Mouse (Mus musculus) kidney, adult 11 months (tissue): Measurements from ENCODE around the gene Gm20721.
"Not testable (repeated sequence)": the region's sequence is repeated elsewhere in the genome, so short reads cannot be mapped to it uniquely, and the experiment has no call there.

Source experiments
- DNase-seq: peaks from one replicate; pipeline ENCODE4 v3.0.0; 2022

Gene Gm20721

DNA sequence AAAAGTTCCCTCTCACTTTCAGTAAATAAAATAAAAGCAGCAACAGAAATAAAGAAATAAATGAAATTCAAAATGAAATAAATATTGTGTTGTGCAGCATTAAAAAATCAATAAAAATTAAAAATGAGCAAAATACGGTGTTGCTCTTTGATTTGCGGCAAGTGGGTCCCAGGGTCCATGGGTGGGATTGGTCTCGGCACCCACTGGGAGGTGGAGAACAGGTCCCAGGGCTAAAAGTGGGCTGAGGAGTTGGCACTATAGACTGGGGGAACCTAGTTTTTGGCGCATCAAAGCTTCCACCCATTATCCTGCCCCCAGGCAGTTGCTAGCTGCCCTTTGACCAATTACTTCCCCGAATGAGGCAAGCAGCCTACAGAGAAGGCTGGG lies at the start of gene Gm20721:
TSS of gene Gm20721 (minus strand) at position 101 of the 387 bp plus-strand sequence.
- no peak for DNase-seq

DNA sequence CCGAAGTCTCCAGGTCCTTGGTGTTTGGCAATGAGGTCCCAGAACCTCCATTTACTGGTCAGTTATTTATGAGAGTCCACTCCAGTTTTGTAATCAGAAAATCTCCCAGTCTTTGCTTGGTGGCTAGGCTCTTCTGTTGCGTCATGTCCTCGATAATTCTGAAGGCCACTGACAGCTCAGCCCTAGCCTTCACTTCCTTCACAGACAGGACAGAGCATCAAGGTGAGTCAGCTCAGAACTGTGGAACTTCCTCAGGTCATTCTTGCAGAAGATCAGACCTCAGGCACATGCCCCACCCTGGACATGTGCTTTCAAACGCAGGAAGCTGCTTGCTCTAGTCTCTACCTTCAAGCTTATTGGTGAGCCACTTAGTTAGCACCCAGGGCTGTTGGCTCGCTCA lies 46.9 kb upstream of the Gm20721 start:
- DNase-seq = no peak

DNA sequence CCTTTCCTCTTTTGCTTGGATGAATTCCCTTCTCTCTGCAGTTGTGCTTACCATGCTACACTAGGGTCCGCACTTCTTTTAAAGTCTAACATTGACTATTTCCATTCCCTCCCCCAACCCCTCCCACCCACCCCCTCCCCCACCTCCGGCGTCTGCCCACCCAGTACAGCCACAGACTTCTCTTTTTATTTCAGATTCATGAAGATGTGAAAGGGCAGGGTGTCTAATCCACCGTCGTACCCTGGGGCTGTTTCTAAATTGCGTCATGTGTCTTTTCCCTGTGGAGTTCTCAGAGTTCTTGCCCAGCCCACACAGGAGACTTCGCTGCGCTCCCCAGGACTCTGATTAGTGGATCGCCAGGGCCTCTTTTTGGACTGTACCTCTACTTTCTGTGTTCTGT lies 46.0 kb upstream of the Gm20721 start:
- DNase-seq = no peak

DNA sequence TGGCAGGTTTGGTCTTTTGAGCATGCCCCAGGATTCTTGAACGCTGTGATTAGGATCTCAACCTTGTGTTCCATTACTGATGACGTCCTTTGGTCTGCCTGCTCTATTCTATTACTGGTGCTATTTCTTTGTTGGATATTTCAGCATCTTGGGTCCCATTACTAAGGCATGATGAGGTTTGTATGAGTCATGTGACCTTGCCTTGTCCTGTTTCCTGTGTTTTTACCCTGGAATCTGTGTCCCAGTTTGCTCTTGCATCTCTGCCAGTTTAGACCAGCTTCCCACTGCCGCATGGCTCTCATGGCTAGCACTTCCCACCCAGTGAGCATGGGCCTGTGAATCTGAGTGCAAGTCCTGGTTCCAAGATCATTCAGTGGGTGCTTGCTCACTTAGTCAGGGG lies 45.4 kb upstream of the Gm20721 start:
- DNase-seq = no peak

DNA sequence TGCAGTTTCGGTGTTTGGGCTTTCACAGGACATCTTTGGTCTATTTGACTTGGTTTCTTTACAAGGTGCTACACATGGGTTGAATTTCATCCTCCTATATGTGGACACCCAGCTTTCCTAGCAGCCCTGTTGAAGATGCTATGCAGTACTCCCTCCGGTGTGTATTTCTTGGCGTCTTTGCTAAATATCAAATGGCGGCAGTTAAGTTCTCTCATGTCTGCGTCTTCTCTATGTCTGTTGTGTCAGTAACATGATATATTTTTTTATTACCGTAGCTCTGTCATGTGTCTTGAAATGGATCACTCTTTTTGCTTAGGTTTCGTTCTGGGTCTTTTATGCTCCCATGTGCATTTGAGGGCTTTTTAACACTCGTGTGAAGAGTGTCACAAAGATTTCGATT lies 34.5 kb upstream of the Gm20721 start:
- no peak for DNase-seq

DNA sequence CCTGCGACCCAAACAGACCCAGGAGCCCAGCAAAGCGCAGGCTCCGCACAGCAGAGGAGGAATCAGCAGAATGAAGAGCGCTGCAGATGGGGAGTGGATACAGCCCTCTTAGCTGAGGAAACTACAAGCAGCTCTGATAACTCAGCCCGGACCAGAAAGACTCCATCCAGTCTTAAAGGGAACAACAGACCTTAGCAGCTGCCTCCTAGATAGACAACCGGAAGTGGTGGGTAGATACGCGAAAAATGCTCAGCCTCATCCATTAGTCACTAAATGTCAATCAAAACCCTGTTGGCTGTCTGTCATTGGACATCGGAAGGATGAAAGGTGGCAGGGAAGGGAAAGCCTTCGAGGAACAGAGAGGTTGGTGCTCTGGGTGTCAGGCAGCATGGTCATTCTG lies 20.1 kb upstream of the Gm20721 start:
- no peak for DNase-seq

DNA sequence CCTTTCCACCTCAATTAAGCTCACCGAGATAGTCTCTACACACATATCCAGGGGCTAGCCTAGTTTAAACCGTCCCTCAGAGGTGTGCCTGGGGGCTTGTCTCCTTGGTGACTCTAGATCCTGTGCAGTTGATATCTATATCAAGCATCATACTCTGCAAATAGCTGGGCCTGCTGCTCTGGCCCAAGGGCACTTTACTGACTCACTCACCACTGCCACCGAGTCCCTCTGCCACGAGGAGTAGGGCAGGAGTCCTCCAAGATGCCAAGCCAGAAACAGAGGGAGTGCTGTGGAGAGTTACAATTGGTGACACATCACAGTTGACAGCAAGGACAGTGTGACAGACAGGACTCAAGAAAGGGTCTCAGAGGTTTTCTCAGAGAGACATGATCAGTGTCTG lies 13.1 kb upstream of the Gm20721 start:
- DNase-seq = no peak

DNA sequence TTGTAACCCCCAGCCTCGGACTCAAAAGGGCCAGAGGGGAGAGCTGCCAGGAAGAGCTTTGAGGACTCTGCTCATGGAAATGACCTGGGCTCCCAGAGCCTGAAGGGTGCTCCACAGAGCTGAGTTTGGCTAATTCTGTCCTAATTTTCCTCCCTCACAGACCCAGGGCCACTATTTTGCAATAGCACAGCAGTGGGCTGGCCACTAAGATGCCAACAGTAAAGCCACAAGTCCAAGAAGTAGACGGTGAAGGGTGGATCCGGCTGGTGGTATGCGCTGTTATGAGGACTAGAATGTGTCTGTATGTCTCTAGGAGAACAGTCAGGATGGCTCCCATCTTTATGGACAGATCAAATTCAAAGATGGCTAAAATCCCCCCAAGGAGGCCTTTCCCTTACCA lies 12.0 kb upstream of the Gm20721 start:
- DNase-seq = no peak

DNA sequence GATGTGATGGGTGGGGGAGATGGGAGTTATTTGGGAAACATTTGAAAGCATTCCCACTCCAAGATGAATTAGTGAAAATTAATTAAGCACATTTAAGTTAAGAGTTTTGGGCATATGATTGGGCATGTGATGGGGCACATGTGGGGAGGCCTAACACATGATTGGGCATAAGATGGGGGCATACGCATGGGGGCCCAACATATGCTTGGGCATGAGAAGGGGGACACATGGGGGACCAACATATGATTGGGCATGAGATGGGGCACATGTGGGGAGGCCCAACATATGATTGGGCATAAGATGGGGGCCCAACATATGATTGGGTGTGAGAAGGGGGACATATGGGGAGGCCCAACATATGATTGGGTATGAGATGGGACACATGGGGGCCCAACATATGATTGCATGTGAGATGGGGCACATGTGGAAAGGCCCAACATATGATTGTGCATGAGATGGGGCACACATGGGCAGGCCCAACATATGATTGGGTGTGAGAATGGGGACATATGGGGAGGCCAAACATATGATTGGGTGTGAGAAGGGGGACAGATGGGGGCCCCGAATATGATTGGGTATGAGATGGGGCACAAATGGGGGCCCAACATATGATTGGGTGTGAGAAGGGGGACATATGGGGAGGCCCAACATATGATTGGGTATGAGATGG lies 622 bp upstream of the Gm20721 start:
- DNase-seq = not testable (repeated sequence)

DNA sequence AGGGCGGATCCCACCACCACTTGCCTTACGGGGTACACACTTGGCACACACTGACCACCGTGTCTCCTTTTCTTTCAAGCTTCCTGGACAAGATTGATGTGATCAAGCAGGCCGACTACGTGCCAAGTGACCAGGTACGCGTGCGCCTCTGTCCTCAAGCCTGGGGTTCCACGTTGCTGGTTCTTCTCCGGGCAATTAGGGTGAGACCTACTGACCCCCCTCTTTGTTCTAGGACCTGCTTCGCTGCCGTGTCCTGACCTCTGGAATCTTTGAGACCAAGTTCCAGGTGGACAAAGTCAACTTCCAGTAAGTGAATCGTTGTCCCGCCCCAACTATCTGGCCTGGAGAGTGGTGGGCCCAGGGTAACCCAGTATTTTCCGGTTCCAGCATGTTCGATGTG lies 1.5 kb downstream of the Gm20721 start:
- peak; percentile 38 for DNase-seq

DNA sequence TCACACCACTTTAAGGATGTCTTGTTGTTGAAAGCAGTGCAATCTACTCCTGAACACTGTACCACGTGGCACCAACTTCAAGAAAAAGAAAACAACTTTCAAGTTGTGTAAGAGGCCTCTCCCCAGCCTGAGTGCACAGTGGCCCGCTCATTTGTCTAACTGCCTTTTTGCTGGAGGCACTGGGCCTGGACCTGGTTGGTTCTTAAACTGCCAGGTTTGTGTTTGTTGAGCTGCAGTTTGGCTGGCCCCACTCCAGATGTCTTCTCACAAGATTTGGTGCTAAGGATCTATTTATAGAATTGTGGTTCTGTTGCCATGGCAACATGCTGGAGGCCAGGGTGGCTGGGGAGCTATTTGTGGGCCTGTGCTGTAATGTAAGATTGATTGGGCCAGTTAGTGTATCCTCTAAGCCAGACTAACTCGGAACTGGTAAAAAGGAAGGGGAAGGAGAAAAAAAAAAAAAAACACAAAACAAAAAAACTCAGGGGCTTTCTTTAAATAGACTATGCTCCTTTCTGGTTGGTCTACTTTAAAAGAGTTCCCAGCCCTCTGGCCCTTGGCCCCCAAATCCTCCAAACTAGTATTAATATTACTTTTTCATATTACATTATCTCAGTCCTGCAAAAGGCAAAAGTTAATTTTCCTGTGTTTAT lies 2.4 kb downstream of the Gm20721 start:
- peak; percentile 96 for DNase-seq

DNA sequence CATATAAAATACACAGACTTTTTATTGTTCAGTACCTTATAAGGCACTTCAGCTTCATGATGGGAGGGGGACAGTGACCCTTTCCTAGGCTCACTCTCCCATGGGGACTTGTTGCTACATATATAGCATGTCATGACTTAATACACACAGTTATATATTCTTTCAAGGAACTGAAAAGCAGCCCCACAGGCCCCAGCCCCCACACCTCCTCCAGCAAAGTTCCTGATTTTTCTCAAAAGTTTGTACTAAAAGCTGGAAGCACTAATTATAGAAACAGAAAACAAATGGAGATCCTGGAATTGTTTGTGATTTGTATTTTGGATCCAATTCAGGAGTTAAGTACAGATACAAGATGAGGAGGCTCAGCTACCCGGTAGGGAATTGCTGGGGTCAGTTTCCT lies 2.9 kb downstream of the Gm20721 start:
- DNase-seq = peak; percentile 33

DNA sequence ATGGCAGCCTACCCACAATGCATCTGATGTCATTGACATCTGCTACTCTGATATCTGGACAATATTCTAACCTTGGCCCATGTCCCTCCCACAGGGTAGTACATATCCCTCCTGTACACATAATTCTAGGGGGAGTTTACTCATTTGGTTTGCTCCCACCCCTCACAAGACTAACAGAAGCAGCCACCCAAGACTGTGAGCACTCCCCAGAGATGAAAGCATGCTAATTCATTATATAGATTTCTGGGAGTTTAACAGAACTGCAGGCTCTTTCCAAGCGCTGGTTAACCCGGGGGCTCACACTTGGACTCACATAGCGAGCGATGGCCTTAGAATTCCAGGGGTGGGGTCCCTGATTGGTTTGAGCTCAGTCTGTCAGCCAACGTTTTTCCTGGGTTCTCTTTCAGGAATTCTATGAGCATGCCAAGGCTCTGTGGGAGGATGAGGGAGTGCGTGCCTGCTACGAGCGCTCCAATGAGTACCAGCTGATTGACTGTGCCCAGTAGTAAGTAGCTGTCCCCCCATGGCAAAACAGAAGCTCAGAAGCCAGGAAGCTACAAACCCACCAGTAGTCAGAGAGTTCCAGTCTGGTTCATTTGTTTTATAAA lies 3.6 kb downstream of the Gm20721 start:
- peak; percentile 22 for DNase-seq

DNA sequence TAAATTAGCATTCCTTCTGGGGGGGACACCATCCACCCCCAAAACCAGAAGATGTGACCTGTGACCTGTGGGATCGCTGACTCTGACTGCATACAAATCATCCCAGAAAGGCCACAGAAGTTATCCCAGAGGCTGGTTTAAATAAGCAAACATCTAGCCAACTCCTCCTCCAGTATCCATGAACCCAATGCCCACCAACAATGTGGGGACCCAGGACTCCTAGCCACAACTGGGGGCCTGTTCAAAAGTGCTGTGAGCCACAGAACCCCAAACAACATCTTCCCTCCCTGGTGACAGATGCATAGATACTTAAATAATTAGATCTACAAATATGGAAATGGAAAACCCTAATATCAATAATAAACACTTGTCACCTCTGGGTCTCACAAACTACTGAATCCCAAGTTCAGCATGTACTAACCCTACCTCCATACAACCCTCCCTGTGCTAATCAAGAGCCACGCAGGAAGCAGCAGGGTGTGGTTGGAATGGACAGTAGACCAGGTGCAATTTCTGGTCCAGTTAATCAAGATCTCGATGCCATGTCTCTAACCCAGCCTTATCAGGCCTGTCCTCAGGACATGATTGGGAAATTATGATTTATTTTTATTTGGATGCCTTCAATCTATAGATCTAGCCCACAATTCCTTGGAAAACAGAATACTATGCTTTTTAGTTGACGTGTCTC lies 5.5 kb downstream of the Gm20721 start:
- DNase-seq = no peak

DNA sequence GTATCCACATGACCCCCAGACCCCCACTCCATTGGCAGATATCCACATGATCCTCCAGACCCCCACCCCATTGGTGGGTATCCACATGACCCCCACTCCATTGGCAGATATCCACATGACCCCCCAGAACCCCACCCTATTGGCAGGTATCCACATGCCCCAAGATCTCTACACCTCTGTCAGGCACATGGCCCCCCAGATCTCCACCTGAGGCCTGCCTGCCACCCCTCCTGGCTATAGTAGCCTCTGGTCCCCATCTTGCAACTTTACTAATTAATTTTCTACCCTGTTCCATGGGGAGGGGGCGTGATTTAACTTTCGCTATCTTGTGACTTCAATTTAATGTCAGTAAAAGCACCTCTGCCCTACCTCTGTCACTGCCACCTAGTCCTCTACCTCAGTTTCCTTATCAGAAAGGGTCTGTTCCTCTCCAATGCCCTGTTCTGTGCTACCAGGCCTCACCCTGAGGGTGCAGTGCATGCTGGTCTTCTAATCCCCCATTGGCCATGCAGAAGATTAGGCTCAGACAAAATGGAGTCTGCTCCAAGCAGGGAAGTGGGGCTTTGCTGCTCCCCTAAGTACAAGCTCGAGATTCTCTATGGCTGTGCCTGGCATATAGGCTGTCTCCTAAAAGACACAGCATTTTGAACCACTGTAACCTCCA lies 6.2 kb downstream of the Gm20721 start:
- peak; percentile 15 for DNase-seq

DNA sequence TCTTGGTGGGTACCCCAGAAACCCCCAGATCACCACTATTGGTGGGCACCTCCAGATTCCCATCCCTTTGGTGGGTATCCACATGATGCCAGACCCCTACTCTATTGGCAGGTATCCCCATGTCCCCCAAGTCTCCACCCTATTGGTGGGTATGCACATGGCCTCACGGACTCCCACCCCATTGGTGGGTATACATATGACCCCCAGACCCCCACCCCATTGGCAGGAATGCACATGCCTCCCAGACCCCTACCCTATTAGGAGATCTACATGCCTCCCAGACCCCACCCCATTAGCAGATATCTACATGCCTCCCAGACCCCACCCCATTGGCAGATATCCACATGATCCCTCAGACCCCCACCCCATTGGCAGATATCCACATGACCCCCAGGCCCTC lies 6.8 kb downstream of the Gm20721 start:
- DNase-seq = no peak

DNA sequence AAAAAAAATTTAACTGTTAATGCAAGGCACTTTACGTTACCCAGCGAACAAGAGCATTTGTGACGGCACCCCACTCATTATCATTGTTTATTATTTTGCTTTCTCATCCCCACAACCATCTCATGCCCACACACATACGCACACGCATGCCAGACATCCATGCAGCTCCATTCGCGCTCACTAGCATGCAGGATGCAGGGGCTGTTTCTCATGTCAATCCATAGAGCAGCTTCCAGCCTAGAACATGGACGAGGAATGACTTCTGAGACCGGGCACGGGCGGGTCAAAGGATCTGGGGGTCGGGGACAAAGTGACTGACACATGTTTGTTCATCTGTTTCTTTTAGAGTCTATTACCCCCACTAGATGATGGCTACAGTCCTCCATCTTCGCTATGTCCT lies 9.2 kb downstream of the Gm20721 start:
- no peak for DNase-seq

DNA sequence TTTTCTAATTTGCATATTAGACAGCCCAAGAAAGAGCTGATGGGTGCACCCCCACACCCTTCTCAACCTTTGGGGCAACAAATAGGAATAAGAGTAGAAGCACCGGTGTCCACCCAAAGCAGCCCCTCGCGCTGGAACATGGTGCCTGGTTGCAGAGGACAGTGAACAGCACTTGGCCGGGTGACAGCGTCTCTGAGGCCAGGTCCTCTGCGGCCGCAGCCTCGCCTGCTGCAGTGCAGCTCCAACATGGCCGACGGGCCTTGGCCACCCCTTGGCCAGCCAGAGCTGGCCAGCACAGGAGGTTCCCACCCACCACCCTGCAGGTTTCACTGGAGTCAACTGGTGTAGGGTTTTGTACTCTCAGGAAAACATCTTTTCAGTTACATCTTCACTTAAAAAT lies 12.1 kb downstream of the Gm20721 start:
- no peak for DNase-seq

DNA sequence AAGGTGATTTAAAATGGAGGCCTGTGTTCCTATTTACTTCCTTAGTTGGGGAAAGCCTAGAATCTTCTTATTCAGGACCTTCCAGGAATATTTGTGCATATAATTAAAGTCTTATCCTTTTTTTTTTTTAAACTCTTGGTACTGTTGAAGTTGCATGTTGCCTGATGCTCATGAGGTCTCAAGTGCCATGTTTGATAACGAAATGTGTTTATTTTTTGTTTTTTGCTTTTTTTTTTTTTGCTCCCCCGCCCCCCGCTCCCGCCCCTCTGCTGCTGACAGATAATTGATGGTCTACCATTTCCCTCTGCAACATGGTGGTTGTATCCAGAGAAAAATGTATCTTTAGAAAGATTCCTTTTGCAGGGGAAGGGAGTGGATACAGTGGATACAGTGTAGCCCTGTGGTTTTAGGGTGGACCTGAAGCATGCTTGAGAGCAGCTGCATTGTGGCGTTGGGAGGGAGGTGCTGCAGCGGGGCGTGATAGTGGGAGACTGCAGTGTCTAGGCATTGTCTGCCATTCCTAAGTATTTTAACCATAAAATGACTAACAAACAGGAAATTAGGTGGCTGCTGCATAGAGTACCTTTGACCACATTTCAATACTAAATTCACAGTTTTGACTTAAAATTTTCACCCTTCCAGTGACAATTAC lies 13.1 kb downstream of the Gm20721 start:
- DNase-seq = no peak

DNA sequence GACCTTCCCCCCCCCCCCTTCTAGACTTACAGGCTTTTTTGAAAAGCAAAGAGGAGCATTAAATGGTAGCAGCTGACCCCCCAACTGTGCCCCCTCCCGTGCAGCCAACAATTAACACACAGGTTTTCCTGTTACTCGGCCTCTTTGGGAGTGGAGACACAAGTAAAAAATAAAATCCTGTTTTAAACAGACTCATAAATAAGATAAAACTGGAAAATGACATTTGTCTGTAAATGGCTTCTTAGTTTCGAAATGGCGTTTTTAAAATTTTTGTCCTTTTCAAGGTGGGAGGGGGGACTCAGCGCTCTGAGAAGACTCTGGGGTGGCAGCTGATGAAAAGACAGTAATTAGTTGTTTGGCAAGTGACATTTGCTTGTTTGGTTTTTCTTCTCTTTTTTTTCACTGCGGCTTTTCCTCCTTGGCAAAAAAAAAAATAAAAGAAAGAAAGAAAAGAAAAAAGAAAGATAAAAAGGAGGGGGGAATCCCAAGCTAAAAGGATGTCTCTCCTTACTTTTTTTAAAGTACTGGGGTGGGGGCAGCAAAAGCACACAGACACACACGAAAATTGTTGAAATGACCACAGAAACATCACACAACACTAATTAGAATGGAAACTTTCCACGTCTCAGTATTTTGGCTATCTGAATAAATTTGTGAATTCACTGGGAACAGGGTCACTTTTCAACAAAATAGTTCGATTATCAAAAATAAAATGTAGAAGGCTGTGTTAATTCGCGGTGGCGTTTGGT lies 15.1 kb downstream of the Gm20721 start:
- DNase-seq = no peak

DNA sequence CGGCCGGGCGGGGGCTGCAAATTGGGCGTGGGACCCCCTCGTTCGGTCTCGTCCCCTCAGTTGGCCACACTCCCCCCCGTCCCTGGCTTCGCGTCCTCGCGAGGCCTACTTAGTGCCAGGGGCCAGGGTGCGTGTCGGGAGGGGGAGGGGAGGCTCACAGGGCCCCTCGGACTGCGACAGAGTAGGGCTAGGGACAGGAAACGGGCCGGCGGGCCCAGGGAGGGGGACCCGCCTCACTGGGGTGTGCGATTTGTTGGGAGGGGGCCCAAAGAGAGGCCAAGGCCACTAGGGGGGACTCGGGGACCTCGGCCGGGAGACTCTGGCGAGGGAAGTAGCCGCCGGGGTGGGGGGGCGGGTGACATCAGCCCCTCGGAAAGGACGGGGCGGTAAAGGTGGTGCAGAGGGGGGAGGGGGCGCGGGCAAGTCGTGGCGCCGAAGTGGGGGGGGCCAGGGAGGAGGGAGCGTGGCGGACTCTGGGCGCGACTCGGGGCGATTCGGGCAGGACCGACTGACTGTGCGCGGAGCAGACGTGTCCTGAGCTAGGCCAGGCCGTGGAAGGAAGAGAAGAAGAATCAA lies 15.8 kb downstream of the Gm20721 start:
- DNase-seq = peak; percentile 75
